Mouse (Mus musculus) mature B cell (primary cell): ENCODE measurements around the gene Hs3st6.

Experiments
- in situ Hi-C: fragments of 300-500 bp; cut with MboI; formaldehyde crosslinking; loops from 2 replicates; pipeline ENCODE4 v1.14.3; 2019

Hs3st6 gene

GRCm38 (mm10) chr17:24728184-24728583 is 24.6 kb upstream of the Hs3st6 start:
- in situ Hi-C loops, result no loop called here

- in situ Hi-C loops, result no loop called here
Measured at GRCm38 (mm10) chr17:24729067-24729466, 23.7 kb upstream of the Hs3st6 start.

- in situ Hi-C loops, result no loop called here
Measured at GRCm38 (mm10) chr17:24730787-24731186, 22.0 kb upstream of the Hs3st6 start.

- in situ Hi-C loops, result no loop called here
Measured at GRCm38 (mm10) chr17:24732233-24732935, 20.4 kb upstream of the Hs3st6 start.

- in situ Hi-C loops, result no loop called here
Measured at GRCm38 (mm10) chr17:24733434-24734050, 19.2 kb upstream of the Hs3st6 start.

- in situ Hi-C loops, result no loop called here
Measured at GRCm38 (mm10) chr17:24734513-24734912, 18.3 kb upstream of the Hs3st6 start.

GRCm38 (mm10) chr17:24735446-24735845 is 17.3 kb upstream of the Hs3st6 start:
- in situ Hi-C loops, result no loop called here

- in situ Hi-C loops, result no loop called here
Measured at GRCm38 (mm10) chr17:24736330-24737051, 16.3 kb upstream of the Hs3st6 start, which contains the start of gene Msrb1. Msrb1 (plus strand) TSS chr17:24736642.

- in situ Hi-C loops, result no loop called here
Measured at GRCm38 (mm10) chr17:24737135-24737810, 15.5 kb upstream of the Hs3st6 start.

- in situ Hi-C loops, result no loop called here
Measured at GRCm38 (mm10) chr17:24738238-24738637, 14.6 kb upstream of the Hs3st6 start.

- in situ Hi-C loops, result no loop called here
Measured at GRCm38 (mm10) chr17:24739926-24740325, 12.9 kb upstream of the Hs3st6 start.

GRCm38 (mm10) chr17:24742307-24742706 is 10.5 kb upstream of the Hs3st6 start:
- in situ Hi-C loops, result no loop called here

GRCm38 (mm10) chr17:24743896-24744295 is 8.9 kb upstream of the Hs3st6 start:
- in situ Hi-C loops, result no loop called here

GRCm38 (mm10) chr17:24744381-24744780 is 8.4 kb upstream of the Hs3st6 start:
- in situ Hi-C loops, result no loop called here

GRCm38 (mm10) chr17:24745526-24746497 is 7.0 kb upstream of the Hs3st6 start:
- in situ Hi-C loops, result no loop called here

- in situ Hi-C loops, result no loop called here
Measured at GRCm38 (mm10) chr17:24746986-24747385, 5.8 kb upstream of the Hs3st6 start.

GRCm38 (mm10) chr17:24751528-24751927 is 1.3 kb upstream of the Hs3st6 start:
- in situ Hi-C loops, result no loop called here

- in situ Hi-C loops, result no loop called here
Measured at GRCm38 (mm10) chr17:24757394-24757793, 4.6 kb downstream of the Hs3st6 start.

- in situ Hi-C loops, result no loop called here
Measured at GRCm38 (mm10) chr17:24761121-24761520, 8.3 kb downstream of the Hs3st6 start.

- in situ Hi-C loops, result no loop called here
Measured at GRCm38 (mm10) chr17:24765016-24765905, 12.5 kb downstream of the Hs3st6 start.
